Mouse (Mus musculus) retina, embryonic 14.5 days (tissue): ENCODE measurements around the gene Nrn1l.

Experiments used
- DNase-seq: peaks from one replicate; pipeline ENCODE4 v3.0.0-alpha.2; 2015; ENCODE audit warnings: low spot score

The Nrn1l gene

GRCm38 (mm10) chr8:105893339-105893738, at the start of gene Nrn1l:
Nrn1l (plus strand) TSS chr8:105893567.
- peak; percentile 86 for DNase-seq

- no peak for DNase-seq
Measured at GRCm38 (mm10) chr8:105846678-105847077, 46.7 kb upstream of the Nrn1l start.

- no peak for DNase-seq
Measured at GRCm38 (mm10) chr8:105850014-105850413, 43.4 kb upstream of the Nrn1l start.

- DNase-seq, result no peak
Measured at GRCm38 (mm10) chr8:105850611-105851010, 42.8 kb upstream of the Nrn1l start.

- peak; percentile 97 for DNase-seq
Measured at GRCm38 (mm10) chr8:105851651-105852143, 41.7 kb upstream of the Nrn1l start.

GRCm38 (mm10) chr8:105852146-105852729, 41.1 kb upstream of the Nrn1l start:
- DNase-seq, result no peak

GRCm38 (mm10) chr8:105853178-105853577, 40.2 kb upstream of the Nrn1l start, which contains the start of gene Cenpt:
Cenpt (minus strand) TSS chr8:105853278.
- DNase-seq, result no peak

- no peak for DNase-seq
Measured at GRCm38 (mm10) chr8:105854303-105854702, 39.1 kb upstream of the Nrn1l start.

- DNase-seq, result peak; percentile 95
Measured at GRCm38 (mm10) chr8:105854715-105855216, 38.6 kb upstream of the Nrn1l start, which contains the start of gene Thap11. Thap11 (plus strand) TSS chr8:105855132.

GRCm38 (mm10) chr8:105855248-105856167, 37.9 kb upstream of the Nrn1l start:
- DNase-seq, result peak; percentile 62

- no peak for DNase-seq
Measured at GRCm38 (mm10) chr8:105856168-105856835, 37.1 kb upstream of the Nrn1l start.

GRCm38 (mm10) chr8:105858495-105858894, 34.9 kb upstream of the Nrn1l start:
- no peak for DNase-seq

- DNase-seq, result no peak
Measured at GRCm38 (mm10) chr8:105859314-105859713, 34.1 kb upstream of the Nrn1l start.

- DNase-seq, result peak; percentile 99
Measured at GRCm38 (mm10) chr8:105860143-105860981, 33.0 kb upstream of the Nrn1l start, which contains the start of gene Nutf2. Nutf2 (plus strand) TSS chr8:105860580.

- peak; percentile 49 for DNase-seq
Measured at GRCm38 (mm10) chr8:105861951-105862350, 31.4 kb upstream of the Nrn1l start.

GRCm38 (mm10) chr8:105866364-105867029, 26.9 kb upstream of the Nrn1l start:
- DNase-seq, result peak; percentile 32

GRCm38 (mm10) chr8:105874301-105874700, 19.1 kb upstream of the Nrn1l start:
- no peak for DNase-seq

- peak; percentile 90 for DNase-seq
Measured at GRCm38 (mm10) chr8:105880754-105881520, 12.4 kb upstream of the Nrn1l start, which contains the start of gene Edc4. Edc4 (plus strand) TSS chr8:105880881.

- DNase-seq, result no peak
Measured at GRCm38 (mm10) chr8:105889756-105890465, 3.5 kb upstream of the Nrn1l start.
